Mouse (Mus musculus) liver, embryonic 14.5 days (tissue): Measurements from ENCODE around the gene Miga2. TPM values are rescaled to one million over a fixed set of nuclear protein-coding genes. Genes with fewer than 3 reads are reported as not detected.
"Not testable (repeated sequence)": the region's sequence is repeated elsewhere in the genome, so short reads cannot be mapped to it uniquely, and the experiment has no call there.

ENCODE experiments used
- ATAC-seq: fragments of 200-750 bp; cut with Nextera tagmentation; 2 replicates; pipeline ENCODE4 v1.8.0; 2017; ENCODE audit warnings: moderate number of reproducible peaks, mild to moderate bottlenecking, moderate library complexity; ENCODE audit not compliant: insufficient read depth
- DNase-seq, 3 experiments: peaks; one replicate each; pipeline ENCODE4 v3.0.0-alpha.2; 2012 to 2013; ENCODE audit warnings: low read depth in 3 of 3, low spot score in 3 of 3
- H3K27ac ChIP-seq: fragments of 300-500 bp; sonication (generic); 2 replicates; pipeline ENCODE4 v1.5.1; 2014; ENCODE audit warnings: moderate library complexity, mild to moderate bottlenecking, control low read depth, inconsistent platforms
- H3K27me3 ChIP-seq: fragments of 300-500 bp; sonication (generic); 2 replicates; pipeline ENCODE4 v1.6.1; 2014; ENCODE audit warnings: mild to moderate bottlenecking, low read length, moderate library complexity; ENCODE audit not compliant: control insufficient read depth, insufficient read depth
- H3K36me3 ChIP-seq: fragments of 300-500 bp; sonication (generic); replicated peaks from 2 replicates; pipeline ENCODE4 v1.6.1; 2014; ENCODE audit warnings: low read depth; ENCODE audit not compliant: control insufficient read depth, insufficient read depth
- H3K4me1 ChIP-seq, 2 experiments: fragments of 200-500 bp in 1 of 2; fragments of 300-500 bp in 1 of 2; sonication (generic) in 1 of 2; replicated peaks; 2 replicates each; pipeline ENCODE4 v1.6.1; 2012 to 2014; ENCODE audit warnings: antibody characterized with exemption in 1 of 2, inconsistent platforms in 1 of 2, low read length in 1 of 2; ENCODE audit not compliant: control insufficient read depth in 2 of 2, insufficient read depth in 2 of 2
- H3K4me2 ChIP-seq: fragments of 300-500 bp; sonication (generic); 2 replicates; pipeline ENCODE4 v1.6.1; 2014; ENCODE audit warnings: low read depth, mild to moderate bottlenecking, control low read depth, moderate library complexity
- H3K4me3 ChIP-seq, 2 experiments: fragments of 200-500 bp in 1 of 2; fragments of 300-500 bp in 1 of 2; sonication (generic) in 1 of 2; 2 replicates each; pipeline ENCODE4 v1.5.1; 2012 to 2014; ENCODE audit warnings: low read depth in 2 of 2, low read length in 2 of 2, mild to moderate bottlenecking in 2 of 2, control low read depth in 1 of 2, inconsistent platforms in 1 of 2, moderate library complexity in 1 of 2; ENCODE audit not compliant: insufficient read depth in 1 of 2
- H3K9ac ChIP-seq: fragments of 300-500 bp; sonication (generic); replicated peaks from 2 replicates; pipeline ENCODE4 v1.6.1; 2014; ENCODE audit warnings: mild to moderate bottlenecking, control low read depth, moderate library complexity
- H3K9me3 ChIP-seq: fragments of 300-500 bp; sonication (generic); 2 replicates; pipeline ENCODE4 v1.6.1; 2016; ENCODE audit warnings: low read length, mixed read lengths; ENCODE audit not compliant: control insufficient read depth
- CTCF ChIP-seq: IDR thresholded peaks from 2 replicates; pipeline ENCODE4 v1.5.1; 2016; ENCODE audit warnings: antibody characterized with exemption, low read depth, control low read depth
- EP300 ChIP-seq: IDR thresholded peaks from 2 replicates; pipeline ENCODE4 v1.6.1; 2016; ENCODE audit warnings: antibody characterized with exemption, low read depth
- WGBS: fragments of 180-500 bp; shearing (Covaris S2); extraction: QIAGEN DNeasy Blood & Tissue Kit; methylation state at CpG from one replicate; pipeline ENCODE4 v1.1.7; 2014; ENCODE audit not compliant: insufficient replicate concordance; 5-methylcytosine and 5-hydroxymethylcytosine counted together
- polyA plus RNA-seq, 2 experiments: library from polyadenylated mRNA; depleted of rRNA in 1 of 2; stranded (reverse) in 1 of 2; unstranded in 1 of 2; fragments of >200 nt; fragmentation: Nextera tagmentation in 1 of 2; extraction: Ambion mirVana in 1 of 2; gene quantifications; 2 replicates each; pipeline versions ENCODE4 v1.2.1 to v1.2.3; 2012 to 2014

Gene Miga2
- polyA plus RNA-seq, 2 experiments = 5.3 to 6.9 TPM

- ATAC-seq = 0 out of 2 replicates have a peak, but pooled peaks have one; percentile 3
- not testable (repeated sequence) for DNase-seq, H3K36me3 ChIP-seq, H3K9me3 ChIP-seq, H3K27me3 ChIP-seq
- 23% methylated on average over 6 of the region's 6 CpGs for WGBS
- H3K27ac ChIP-seq = peak overlapping the region; percentile 98
- H3K4me2 ChIP-seq = peak overlapping the region; percentile 90
- peak overlapping the region; percentile 88 for H3K9ac ChIP-seq
- TF ChIP-seq CTCF = 0 out of 2 replicates have a peak, but pooled peaks have one; percentile 31
- peaks cover 24 to 29% of the 10 kb centered on the region in 2 experiments for H3K4me1 ChIP-seq
- peak overlapping the region; percentile 61 to 76 for H3K4me3 ChIP-seq
Observed at GRCm38 (mm10) chr2:30417154-30417553, 53.1 kb downstream of the Miga2 start.

GRCm38 (mm10) chr2:30417595-30418165 lies 53.6 kb downstream of the Miga2 start:
- Histone ChIP-seq H3K9me3 (no peaks in the 10 kb centered on the region), H3K4me3 (peak overlapping the region; percentile 61 to 76), H3K4me2 (peak overlapping the region; percentile 90), H3K27me3 (no peaks in the 10 kb centered on the region), H3K36me3 (peaks cover 10% of the 10 kb centered on the region), H3K9ac (peak overlapping the region; percentile 88), H3K27ac (peak overlapping the region; percentile 98), H3K4me1 (peaks cover 24 to 29% of the 10 kb centered on the region in 2 experiments)
- DNase-seq (peak; percentile 63 to 68 (median 65)), ATAC-seq (peak; percentile 65)
- TF ChIP-seq CTCF (no peak), EP300 (peak; percentile 74)
- WGBS = 19% methylated on average over 5 of the region's 5 CpGs

- WGBS = 62% methylated on average over 6 of the region's 6 CpGs
- peak overlapping the region; percentile 61 to 76 for H3K4me3 ChIP-seq
- no peak for ATAC-seq
Observed at GRCm38 (mm10) chr2:30418259-30418658, 54.2 kb downstream of the Miga2 start.

GRCm38 (mm10) chr2:30419112-30419511 lies 55.1 kb downstream of the Miga2 start:
- Histone ChIP-seq H3K27ac (peak overlapping the region; percentile 98), H3K4me1 (peaks cover 24 to 28% of the 10 kb centered on the region in 2 experiments)

More at GRCm38 (mm10) chr2:30418259-30418658, 54.2 kb downstream of the Miga2 start:
- TF ChIP-seq CTCF (no peak), EP300 (no peak)
- H3K27ac ChIP-seq = peak overlapping the region; percentile 98
- peaks cover 12% of the 10 kb centered on the region for H3K36me3 ChIP-seq
- DNase-seq = no peak
- H3K9ac ChIP-seq = peak overlapping the region; percentile 88
- peaks cover 24 to 29% of the 10 kb centered on the region in 2 experiments for H3K4me1 ChIP-seq
- no peaks in the 10 kb centered on the region for H3K27me3 ChIP-seq
- no peaks in the 10 kb centered on the region for H3K9me3 ChIP-seq
- H3K4me2 ChIP-seq = peak overlapping the region; percentile 90

GRCm38 (mm10) chr2:30421432-30421831 lies 57.4 kb downstream of the Miga2 start:
- no peaks in the 10 kb centered on the region for H3K9me3 ChIP-seq
- TF ChIP-seq EP300 (no peak), CTCF (no peak)
- H3K4me3 ChIP-seq = no peak overlapping the region
- H3K4me2 ChIP-seq = no peak overlapping the region
- 84% methylated on average over 4 of the region's 4 CpGs for WGBS
- ATAC-seq (no peak), DNase-seq (no peak)
- no peaks in the 10 kb centered on the region for H3K27me3 ChIP-seq
- peaks cover 21 to 24% of the 10 kb centered on the region in 2 experiments for H3K4me1 ChIP-seq
- peaks cover 20% of the 10 kb centered on the region for H3K36me3 ChIP-seq
- no peak overlapping the region for H3K27ac ChIP-seq
- H3K9ac ChIP-seq = no peak overlapping the region

More at GRCm38 (mm10) chr2:30419112-30419511, 55.1 kb downstream of the Miga2 start:
- H3K9ac ChIP-seq = peak overlapping the region; percentile 88
- H3K9me3 ChIP-seq = no peaks in the 10 kb centered on the region
- H3K27me3 ChIP-seq = no peaks in the 10 kb centered on the region
- ATAC-seq = no peak
- peak overlapping the region; percentile 90 for H3K4me2 ChIP-seq
- H3K36me3 ChIP-seq = peaks cover 12% of the 10 kb centered on the region
- no peak for DNase-seq
- 22% methylated on average over 10 of the region's 10 CpGs for WGBS
- TF ChIP-seq EP300 (no peak), CTCF (no peak)
- peak overlapping the region; percentile 61 to 76 for H3K4me3 ChIP-seq
